Mouse (Mus musculus): ENCODE measurements around the gene Skint6. TPM values are rescaled to one million over a fixed set of nuclear protein-coding genes. Genes with fewer than 3 reads are reported as not detected.

The Skint6 gene
- total RNA-seq (2015; ENCODE audit: low replicate concordance) (not detected in 2 replicates), total RNA-seq (2017; ENCODE audit: low replicate concordance) (not detected in 2 replicates)

GRCm38 (mm10) chr4:113286873-113287272, at the start of gene Skint6:
Gene Skint6, minus strand, starts transcription at chr4:113286973.
- no peak for ATAC-seq (replicated peaks; ENCODE audit: low FRiP score, poor library complexity, severe bottlenecking)

DNA sequence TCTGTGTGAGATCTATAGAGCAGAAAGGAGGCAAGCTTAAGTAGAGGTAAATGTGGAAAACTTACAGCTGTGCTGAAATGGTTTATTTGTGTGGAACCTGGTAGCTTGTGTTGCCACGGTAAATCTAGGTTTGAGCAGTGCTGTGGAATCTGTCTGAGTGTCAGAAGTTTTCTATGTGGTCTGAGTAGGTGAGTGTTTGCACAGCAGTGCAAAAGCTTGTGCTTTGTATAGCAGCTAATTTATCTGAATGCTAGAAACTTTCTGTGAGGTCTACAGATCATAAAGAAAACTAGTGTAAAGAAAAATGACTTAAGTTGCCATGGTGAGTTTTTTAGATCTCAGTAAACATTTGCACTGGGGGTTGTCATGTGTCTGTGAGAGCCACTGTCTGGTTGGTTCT, 34.1 kb upstream of the Skint6 start:
- no peak for ATAC-seq (replicated peaks; ENCODE audit: low FRiP score, poor library complexity, severe bottlenecking)

- ATAC-seq (replicated peaks; ENCODE audit: low FRiP score, poor library complexity, severe bottlenecking): no peak
Measured at GRCm38 (mm10) chr4:113301773-113302473, 15.2 kb upstream of the Skint6 start.

DNA sequence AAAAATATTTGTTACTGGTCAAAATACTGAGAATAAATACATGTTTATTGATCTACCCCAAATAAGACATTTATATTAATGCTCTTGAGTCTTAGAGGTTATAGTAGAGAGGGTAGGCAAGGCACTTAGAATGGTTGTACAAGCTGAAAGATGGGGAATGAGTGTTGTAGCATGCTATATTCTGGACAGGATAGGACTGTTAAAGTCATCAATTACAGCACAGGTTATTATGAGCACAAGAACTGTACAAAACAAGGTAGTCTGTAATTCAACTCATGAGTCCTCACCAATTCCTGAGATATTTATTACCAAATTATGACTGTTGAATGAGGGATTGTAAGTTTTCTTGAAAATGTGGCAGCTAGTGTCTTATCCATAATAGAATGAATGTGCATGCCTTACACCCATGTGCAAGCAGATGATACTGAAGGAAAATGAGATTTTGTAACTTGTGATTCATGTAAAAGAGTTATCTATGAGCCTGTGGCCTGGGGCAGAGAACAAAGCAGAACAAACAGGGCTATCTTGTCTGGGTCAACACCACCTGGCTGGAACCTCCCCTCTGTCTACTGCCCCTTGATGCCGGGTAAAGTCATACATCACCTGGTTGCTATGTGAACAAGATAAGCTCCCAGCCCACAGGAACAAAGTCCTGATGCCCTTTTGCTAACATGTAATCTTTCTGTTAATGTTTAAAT, 23.3 kb downstream of the Skint6 start:
- ATAC-seq (replicated peaks; ENCODE audit: low FRiP score, poor library complexity, severe bottlenecking): no peak

DNA sequence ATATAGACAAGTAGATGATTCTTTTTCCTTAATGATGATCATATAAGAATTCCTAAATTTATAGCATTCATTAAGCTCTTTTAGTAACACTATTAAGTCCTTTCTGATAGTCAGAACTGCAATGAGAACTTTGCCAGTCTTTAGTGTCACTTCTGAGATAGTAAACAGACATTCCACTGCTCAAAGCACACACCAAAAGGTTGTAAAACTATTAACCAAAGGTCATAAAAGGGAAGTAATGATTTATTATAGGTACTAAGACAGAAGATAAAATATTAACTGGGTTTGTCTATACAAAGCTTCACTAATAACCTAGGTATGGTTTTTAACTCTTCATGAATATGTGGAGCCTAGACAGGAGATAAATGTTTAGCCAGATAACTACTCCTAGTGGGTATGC, 41.0 kb downstream of the Skint6 start:
- ATAC-seq (replicated peaks; ENCODE audit: low FRiP score, poor library complexity, severe bottlenecking): no peak

GRCm38 (mm10) chr4:113067621-113068020, 219.2 kb downstream of the Skint6 start:
- ATAC-seq (replicated peaks; ENCODE audit: low FRiP score, poor library complexity, severe bottlenecking): no peak

GRCm38 (mm10) chr4:112979160-112979559, 307.6 kb downstream of the Skint6 start:
- ATAC-seq (replicated peaks; ENCODE audit: low FRiP score, poor library complexity, severe bottlenecking): peak; percentile 96

GRCm38 (mm10) chr4:112790646-112791045, 496.1 kb downstream of the Skint6 start:
- ATAC-seq (replicated peaks; ENCODE audit: low FRiP score, poor library complexity, severe bottlenecking): no peak

- no peak for ATAC-seq (replicated peaks; ENCODE audit: low FRiP score, poor library complexity, severe bottlenecking)
Measured at GRCm38 (mm10) chr4:112774766-112775165, 512.0 kb downstream of the Skint6 start, which contains the start of gene Skint10. Gene Skint10, minus strand, starts transcription at chr4:112774866.
